Mouse (Mus musculus) embryonic facial prominence, embryonic 13.5 days (tissue): ENCODE results near the gene Slc29a1. TPM values are rescaled to one million over a fixed set of nuclear protein-coding genes. Genes with fewer than 3 reads are reported as not detected.

Source experiments
- ATAC-seq: fragments of 200-750 bp; cut with Nextera tagmentation; 2 replicates; pipeline ENCODE4 v1.8.0; 2017; ENCODE audit warnings: low read depth; ENCODE audit not compliant: insufficient number of reproducible peaks, insufficient read depth, low FRiP score, low TSS enrichment
- H3K27ac ChIP-seq: fragments of 300-500 bp; sonication (generic); 2 replicates; pipeline ENCODE4 v1.5.1; 2015; ENCODE audit warnings: moderate library complexity, mild to moderate bottlenecking, inconsistent platforms
- H3K27me3 ChIP-seq: fragments of 300-500 bp; sonication (generic); 2 replicates; pipeline ENCODE4 v1.6.1; 2015; ENCODE audit warnings: mild to moderate bottlenecking, inconsistent platforms
- H3K36me3 ChIP-seq: fragments of 300-500 bp; sonication (generic); 2 replicates; pipeline ENCODE4 v1.6.1; 2015; ENCODE audit warnings: mild to moderate bottlenecking, inconsistent platforms
- H3K4me1 ChIP-seq: fragments of 300-500 bp; sonication (generic); 2 replicates; pipeline ENCODE4 v1.6.1; 2015; ENCODE audit warnings: inconsistent platforms
- H3K4me2 ChIP-seq: fragments of 300-500 bp; sonication (generic); 2 replicates; pipeline ENCODE4 v1.6.1; 2015; ENCODE audit warnings: moderate library complexity, mild to moderate bottlenecking, inconsistent platforms
- H3K4me3 ChIP-seq: fragments of 300-500 bp; sonication (generic); 2 replicates; pipeline ENCODE4 v1.5.1; 2015; ENCODE audit warnings: mild to moderate bottlenecking, inconsistent platforms
- H3K9ac ChIP-seq: fragments of 300-500 bp; sonication (generic); 2 replicates; pipeline ENCODE4 v1.6.1; 2015; ENCODE audit warnings: mild to moderate bottlenecking, inconsistent platforms
- H3K9me3 ChIP-seq: fragments of 300-500 bp; sonication (generic); 2 replicates; pipeline ENCODE4 v1.6.1; 2016; ENCODE audit warnings: inconsistent platforms
- WGBS: fragments of 180-500 bp; shearing (Covaris S2); methylation state at CpG from one replicate; pipeline ENCODE4 v1.1.7; 2015; ENCODE audit warnings: mixed read lengths; 5-methylcytosine and 5-hydroxymethylcytosine counted together
- polyA plus RNA-seq: library from polyadenylated mRNA; unstranded; fragments of >200 nt; fragmentation: Nextera tagmentation; extraction: Ambion mirVana; gene quantifications from 2 replicates; pipeline ENCODE4 v1.2.1, GENCODE M21; 2015

The Slc29a1 gene
- polyA plus RNA-seq, 1 experiment from 2014 or later = 69.8 TPM

DNA sequence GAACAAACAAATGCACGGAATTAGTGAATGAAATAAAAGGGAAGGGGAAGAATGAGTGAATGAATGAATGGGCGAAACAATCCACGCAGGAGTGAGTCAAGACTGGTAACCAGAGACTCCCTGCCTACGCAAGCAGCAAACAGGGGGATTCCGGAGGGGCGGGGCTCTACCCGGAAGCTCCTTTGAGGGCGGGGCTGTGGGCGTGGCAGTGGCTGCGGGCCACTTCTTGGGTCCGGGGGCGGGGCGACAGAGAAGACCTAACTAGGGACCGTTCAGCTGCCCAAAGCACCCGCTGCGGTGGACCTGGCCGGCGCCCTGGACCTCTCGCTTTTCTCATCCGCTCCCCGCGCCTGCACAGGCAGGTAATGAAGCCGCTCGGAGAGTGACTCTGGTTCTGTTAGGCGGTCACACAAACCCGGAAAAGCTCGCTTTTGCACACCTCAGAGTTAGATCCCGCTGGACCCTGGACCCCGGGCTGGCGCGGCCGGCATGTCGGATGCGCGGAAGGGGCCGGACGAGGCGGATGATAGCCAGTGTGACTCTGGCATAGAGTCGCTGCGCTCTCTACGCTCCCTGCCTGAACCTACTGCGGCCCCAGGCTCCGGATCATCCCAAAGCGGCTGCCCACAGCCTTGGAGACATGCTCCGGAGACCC, 43.8 kb downstream of the Slc29a1 start, which contains the start of gene Nfkbie:
Gene Nfkbie (plus strand): TSS at position 252 of the 655 bp plus-strand sequence.
- H3K27ac ChIP-seq = no peak within 1 kb of the TSS; the same call in 1 of the 2 replicates
- H3K4me2 ChIP-seq = peak within 1 kb of the TSS; percentile 97
- ATAC-seq = peak; percentile 63
- H3K9ac ChIP-seq = peak within 1 kb of the TSS; percentile 82
- H3K36me3 ChIP-seq = peaks cover 3% of the 10 kb centered on the region; the same call in 1 of the 2 replicates
- under 1% methylated on average over 45 of the region's 45 CpGs for WGBS
- no peaks in the 10 kb centered on the region for H3K9me3 ChIP-seq
- peaks cover 34% of the 10 kb centered on the region for H3K4me1 ChIP-seq
- H3K4me3 ChIP-seq = peak within 1 kb of the TSS; percentile 68
- peaks cover 27% of the 10 kb centered on the region for H3K27me3 ChIP-seq

DNA sequence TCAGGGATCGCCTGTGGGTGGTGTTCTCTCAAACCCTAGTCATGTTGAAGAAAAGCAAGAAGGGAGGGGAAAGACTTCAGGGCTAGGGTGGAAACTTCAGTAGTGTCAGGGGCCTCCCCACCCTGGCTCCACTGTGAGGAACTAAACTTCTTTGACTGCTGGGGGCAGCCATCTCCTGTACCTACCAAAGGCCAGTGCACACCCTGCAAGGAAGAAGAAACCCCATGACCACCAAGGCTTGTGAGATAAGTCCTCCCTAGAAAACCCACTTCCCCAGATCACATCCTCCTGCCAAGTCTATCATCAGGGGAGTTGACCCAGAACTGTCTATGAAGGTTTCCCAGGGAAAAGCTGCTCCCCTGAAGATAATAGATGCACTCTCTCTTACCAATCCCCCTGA, 45.0 kb downstream of the Slc29a1 start:
- no peak overlapping the region for H3K4me2 ChIP-seq
- peaks cover 43% of the 10 kb centered on the region for H3K4me1 ChIP-seq
- no peaks in the 10 kb centered on the region for H3K9me3 ChIP-seq
- 44% methylated on average over 1 of the region's 1 CpGs for WGBS
- H3K4me3 ChIP-seq = no peak overlapping the region
- peaks cover 28% of the 10 kb centered on the region for H3K27me3 ChIP-seq
- H3K36me3 ChIP-seq = no peaks in the 10 kb centered on the region
- ATAC-seq = no peak
- no peak overlapping the region for H3K27ac ChIP-seq
- no peak overlapping the region for H3K9ac ChIP-seq

- 72% methylated on average over 3 of the region's 3 CpGs for WGBS
- no peaks in the 10 kb centered on the region for H3K36me3 ChIP-seq
- H3K27me3 ChIP-seq = peaks cover 35% of the 10 kb centered on the region
- no peak for ATAC-seq
- no peak overlapping the region for H3K4me2 ChIP-seq
- no peak overlapping the region for H3K27ac ChIP-seq
- no peak overlapping the region for H3K4me3 ChIP-seq
- no peaks in the 10 kb centered on the region for H3K9me3 ChIP-seq
- no peak overlapping the region for H3K9ac ChIP-seq
- peaks cover 50% of the 10 kb centered on the region for H3K4me1 ChIP-seq
Observed at GRCm38 (mm10) chr17:45553065-45553464, 46.3 kb downstream of the Slc29a1 start.

- H3K9me3 ChIP-seq = no peaks in the 10 kb centered on the region
- H3K36me3 ChIP-seq = no peaks in the 10 kb centered on the region; the same call in 1 of the 2 replicates
- WGBS = 6% methylated on average over 8 of the region's 8 CpGs
- H3K4me3 ChIP-seq = no peak overlapping the region
- no peak overlapping the region for H3K4me2 ChIP-seq
- no peak for ATAC-seq
- peaks cover 42% of the 10 kb centered on the region for H3K27me3 ChIP-seq
- peaks cover 42% of the 10 kb centered on the region for H3K4me1 ChIP-seq
- no peak overlapping the region for H3K27ac ChIP-seq
- H3K9ac ChIP-seq = no peak overlapping the region
Observed at GRCm38 (mm10) chr17:45551816-45552451, 47.5 kb downstream of the Slc29a1 start.

- Histone ChIP-seq H3K4me3 (no peak overlapping the region), H3K4me1 (peaks cover 36% of the 10 kb centered on the region), H3K9ac (no peak overlapping the region), H3K27me3 (peaks cover 42% of the 10 kb centered on the region), H3K27ac (no peak overlapping the region), H3K36me3 (peaks cover 6% of the 10 kb centered on the region; the same call in 1 of the 2 replicates), H3K4me2 (no peak overlapping the region), H3K9me3 (no peaks in the 10 kb centered on the region)
- no peak for ATAC-seq
- 49% methylated on average over 7 of the region's 7 CpGs for WGBS
Observed at GRCm38 (mm10) chr17:45551249-45551796, 48.1 kb downstream of the Slc29a1 start.

DNA sequence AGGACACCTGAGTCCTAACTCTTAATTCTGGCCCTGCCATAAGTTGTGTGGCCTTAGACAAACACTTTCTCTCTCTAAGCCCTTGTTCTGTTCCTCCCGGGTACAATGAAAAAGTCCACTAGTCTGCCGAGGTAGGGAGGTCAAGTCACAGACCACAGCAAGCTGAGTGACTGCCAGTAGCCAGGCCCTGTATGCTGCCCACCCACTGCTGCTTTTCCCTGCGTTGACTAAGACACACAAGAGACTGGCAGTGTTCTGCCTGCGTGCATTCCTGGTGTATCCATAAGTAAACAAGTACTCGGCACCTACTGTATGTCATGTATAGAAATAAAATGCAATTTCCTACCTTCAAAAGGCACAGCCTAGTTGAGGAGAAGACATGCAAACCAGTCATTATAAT, 49.2 kb downstream of the Slc29a1 start:
- ATAC-seq = no peak
- Histone ChIP-seq H3K9ac (no peak overlapping the region), H3K4me1 (peaks cover 39% of the 10 kb centered on the region), H3K4me2 (peak overlapping the region; percentile 85), H3K4me3 (peak overlapping the region; percentile 71; the same call in 1 of the 2 replicates), H3K9me3 (no peaks in the 10 kb centered on the region), H3K36me3 (peaks cover 12% of the 10 kb centered on the region), H3K27me3 (peaks cover 46% of the 10 kb centered on the region), H3K27ac (no peak overlapping the region)
- 27% methylated on average over 5 of the region's 5 CpGs for WGBS

- no peak for ATAC-seq
- no peaks in the 10 kb centered on the region for H3K9me3 ChIP-seq
- H3K27ac ChIP-seq = peak within 1 kb of the TSS; percentile 69
- peaks cover 50% of the 10 kb centered on the region for H3K27me3 ChIP-seq
- H3K4me3 ChIP-seq = peak within 1 kb of the TSS; percentile 71
- peak within 1 kb of the TSS; percentile 85 for H3K9ac ChIP-seq
- under 1% methylated on average over 19 of the region's 29 CpGs for WGBS
- peak within 1 kb of the TSS; percentile 85 for H3K4me2 ChIP-seq
- H3K36me3 ChIP-seq = peaks cover 17% of the 10 kb centered on the region
- peaks cover 39% of the 10 kb centered on the region for H3K4me1 ChIP-seq
Observed at GRCm38 (mm10) chr17:45549617-45550181, 49.7 kb downstream of the Slc29a1 start, which contains the start of gene Tmem151b. Tmem151b (minus strand) TSS chr17:45549677.

DNA sequence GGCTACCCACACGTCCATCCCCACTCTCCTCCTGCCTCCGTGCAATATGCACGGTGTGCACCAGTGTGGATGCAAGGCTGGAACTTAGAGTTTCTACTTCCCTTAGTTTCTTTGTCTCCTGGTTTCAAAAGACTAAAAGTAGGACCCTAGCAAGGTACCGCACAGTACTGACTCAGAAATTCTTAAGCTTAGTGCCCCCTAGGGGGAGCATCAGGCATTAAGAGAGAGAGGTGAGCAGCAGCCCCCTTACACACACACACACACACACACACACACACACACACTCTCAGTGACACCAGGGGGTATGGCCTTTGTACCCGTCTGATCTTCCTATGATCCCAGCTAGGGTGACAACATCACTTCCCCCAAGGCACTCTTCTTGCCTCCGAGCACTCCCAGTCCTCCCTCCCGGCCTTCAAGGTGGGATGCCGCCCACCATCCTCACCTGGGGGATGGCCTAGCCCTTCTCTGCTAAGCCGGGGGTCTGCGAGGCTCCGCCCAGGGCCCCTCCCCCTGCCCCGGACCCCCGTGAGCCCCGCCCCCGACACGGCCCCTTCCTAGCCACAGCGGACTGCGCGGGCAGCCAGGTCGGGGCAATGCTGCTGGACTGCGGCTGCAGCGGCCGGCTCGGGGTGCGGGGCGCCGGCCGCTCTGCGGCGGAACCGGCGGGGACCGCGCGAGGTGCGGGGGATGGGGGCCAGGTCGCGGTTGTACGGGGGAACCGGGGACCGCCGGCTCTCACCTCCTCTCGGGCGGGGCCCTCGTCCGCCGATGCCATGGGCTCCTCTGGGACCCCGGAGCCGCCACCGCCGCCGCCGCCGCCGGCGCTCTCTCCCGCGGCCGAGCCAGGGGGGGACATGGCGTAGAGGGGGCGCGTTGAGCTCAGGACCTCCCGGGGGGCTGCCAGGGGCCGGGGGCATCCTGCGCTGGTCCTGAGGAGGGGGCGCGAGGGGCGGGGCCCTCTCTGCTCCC, 50.6 kb downstream of the Slc29a1 start:
- Histone ChIP-seq H3K4me3 (peak overlapping the region; percentile 71), H3K27me3 (peaks cover 53% of the 10 kb centered on the region), H3K9ac (peak overlapping the region; percentile 85), H3K9me3 (no peaks in the 10 kb centered on the region), H3K4me2 (peak overlapping the region; percentile 85), H3K27ac (peak overlapping the region; percentile 69), H3K4me1 (peaks cover 46% of the 10 kb centered on the region), H3K36me3 (peaks cover 24% of the 10 kb centered on the region)
- peak; percentile 54; the same call in 1 of the 2 replicates for ATAC-seq
- WGBS = 3% methylated on average over 48 of the region's 68 CpGs

DNA sequence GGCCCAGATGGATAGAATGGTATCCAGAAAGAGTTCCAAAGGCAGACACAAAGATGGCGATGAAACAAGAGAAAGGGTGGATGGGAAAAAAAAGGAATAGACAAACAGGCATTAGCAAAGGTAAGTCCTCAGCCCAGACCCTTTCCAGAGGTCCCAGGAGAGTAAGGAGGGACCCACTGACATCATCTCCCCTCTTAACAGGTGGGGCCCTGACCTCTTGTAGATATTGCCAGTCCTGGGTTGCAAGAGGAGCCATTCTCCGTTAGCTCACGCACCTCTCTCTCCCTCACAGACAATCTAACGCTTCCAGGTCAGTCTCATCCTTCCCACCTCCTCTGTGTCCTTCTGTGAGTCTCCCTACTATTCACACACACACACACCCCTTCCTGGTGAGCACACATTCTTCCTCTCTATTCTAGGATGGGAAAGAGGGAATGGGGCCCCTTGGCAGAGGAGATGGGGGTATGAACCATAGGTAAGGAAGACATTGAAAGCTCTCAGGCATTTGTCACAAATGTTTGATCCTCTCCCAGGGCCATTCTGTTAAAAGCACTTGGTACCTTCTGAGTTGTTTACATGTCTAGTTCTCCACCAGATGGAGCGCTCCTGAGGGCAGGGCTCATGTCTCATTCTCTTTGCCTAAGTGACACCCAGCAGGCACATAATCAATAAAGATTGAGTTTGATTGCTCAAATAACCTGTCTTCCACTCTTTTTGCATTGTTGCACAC, 51.8 kb downstream of the Slc29a1 start:
- no peak for ATAC-seq
- Histone ChIP-seq H3K9ac (no peak overlapping the region), H3K4me1 (peaks cover 47% of the 10 kb centered on the region), H3K27ac (no peak overlapping the region), H3K4me2 (no peak overlapping the region), H3K9me3 (no peaks in the 10 kb centered on the region), H3K4me3 (peak overlapping the region; percentile 71; the same call in 1 of the 2 replicates), H3K27me3 (peaks cover 64% of the 10 kb centered on the region), H3K36me3 (peaks cover 27% of the 10 kb centered on the region)
- WGBS = 77% methylated on average over 5 of the region's 5 CpGs

- 73% methylated on average over 16 of the region's 16 CpGs for WGBS
- Histone ChIP-seq H3K4me3 (no peak overlapping the region), H3K36me3 (peaks cover 27% of the 10 kb centered on the region), H3K9me3 (no peaks in the 10 kb centered on the region), H3K9ac (no peak overlapping the region), H3K27me3 (peaks cover 69% of the 10 kb centered on the region), H3K27ac (no peak overlapping the region), H3K4me2 (no peak overlapping the region), H3K4me1 (peaks cover 45% of the 10 kb centered on the region)
- ATAC-seq = no peak
Observed at GRCm38 (mm10) chr17:45546941-45547340, 52.5 kb downstream of the Slc29a1 start.
